Mouse (Mus musculus) brain, embryonic 14.5 days (tissue): ENCODE results near the gene Ablim1.

ENCODE experiments used
- CTCF ChIP-seq: fragments of 200-500 bp; IDR thresholded peaks from 2 replicates; pipeline ENCODE4 v1.5.1; 2012; ENCODE audit warnings: inconsistent platforms, mild to moderate bottlenecking, moderate library complexity, borderline replicate concordance; ENCODE audit not compliant: insufficient read depth, insufficient read length; ENCODE audit errors: extremely low read depth
- POLR2A ChIP-seq: fragments of 200-500 bp; IDR thresholded peaks from 2 replicates; pipeline ENCODE4 v1.6.1; 2012; ENCODE audit warnings: mild to moderate bottlenecking, inconsistent platforms, borderline replicate concordance; ENCODE audit not compliant: poor library complexity, insufficient read depth, insufficient read length, severe bottlenecking; ENCODE audit errors: extremely low read depth

- TF ChIP-seq CTCF (no peak), POLR2A (no peak)
Observed at GRCm38 (mm10) chr19:57301961-57302395, 12.7 kb downstream of the Ablim1 start.
